Mouse (Mus musculus): ENCODE results near the gene Slc22a18.

Slc22a18 gene

GRCm38 (mm10) chr7:143463865-143464415 is 9.6 kb upstream of the Slc22a18 start:
- DNase-seq (ENCODE audit: low spot score): peak; percentile 91

- peak; percentile 59 for DNase-seq (ENCODE audit: low spot score)
Measured at GRCm38 (mm10) chr7:143464811-143465560, 8.6 kb upstream of the Slc22a18 start.

GRCm38 (mm10) chr7:143466099-143466677 is 7.3 kb upstream of the Slc22a18 start:
- DNase-seq (ENCODE audit: low spot score): peak; percentile 90

GRCm38 (mm10) chr7:143467714-143468113 is 5.8 kb upstream of the Slc22a18 start:
- peak; percentile 56 for DNase-seq (ENCODE audit: low spot score)

- peak; percentile 89 for DNase-seq (ENCODE audit: low spot score)
Measured at GRCm38 (mm10) chr7:143469946-143470345, 3.6 kb upstream of the Slc22a18 start.

- DNase-seq (ENCODE audit: low spot score): no peak
Measured at GRCm38 (mm10) chr7:143474811-143475210, 1.3 kb downstream of the Slc22a18 start.

- DNase-seq (ENCODE audit: low spot score): no peak
Measured at GRCm38 (mm10) chr7:143475876-143476275, 2.3 kb downstream of the Slc22a18 start.

GRCm38 (mm10) chr7:143476702-143477335 is 3.3 kb downstream of the Slc22a18 start:
- DNase-seq (ENCODE audit: low spot score): no peak

- no peak for DNase-seq (ENCODE audit: low spot score)
Measured at GRCm38 (mm10) chr7:143477800-143478199, 4.3 kb downstream of the Slc22a18 start.

GRCm38 (mm10) chr7:143480498-143480897 is 7.0 kb downstream of the Slc22a18 start:
- DNase-seq (ENCODE audit: low spot score): peak; percentile 58

- DNase-seq (ENCODE audit: low spot score): no peak
Measured at GRCm38 (mm10) chr7:143481806-143482387, 8.4 kb downstream of the Slc22a18 start.

- DNase-seq (ENCODE audit: low spot score): peak; percentile 44
Measured at GRCm38 (mm10) chr7:143482541-143482940, 9.0 kb downstream of the Slc22a18 start.

GRCm38 (mm10) chr7:143489735-143490134 is 16.2 kb downstream of the Slc22a18 start:
- no peak for DNase-seq (ENCODE audit: low spot score)

GRCm38 (mm10) chr7:143493616-143494126 is 20.1 kb downstream of the Slc22a18 start:
- no peak for DNase-seq (ENCODE audit: low spot score)

- DNase-seq (ENCODE audit: low spot score): no peak
Measured at GRCm38 (mm10) chr7:143495104-143495961, 21.8 kb downstream of the Slc22a18 start.

GRCm38 (mm10) chr7:143498584-143498983 is 25.0 kb downstream of the Slc22a18 start:
- no peak for DNase-seq (ENCODE audit: low spot score)

GRCm38 (mm10) chr7:143500912-143501311 is 27.4 kb downstream of the Slc22a18 start:
- DNase-seq (ENCODE audit: low spot score): no peak

GRCm38 (mm10) chr7:143501643-143502417 is 28.3 kb downstream of the Slc22a18 start:
- DNase-seq (ENCODE audit: low spot score): peak; percentile 58

- peak; percentile 54 for DNase-seq (ENCODE audit: low spot score)
Measured at GRCm38 (mm10) chr7:143502418-143503200, 29.1 kb downstream of the Slc22a18 start, which contains the start of gene Phlda2. Gene Phlda2 (minus strand): TSS chr7:143503150.
